Comparison of ENCODE assay signal across 10 mouse cellular contexts in genomic region chr14:24273575-24273974, GRCm38 (mm10). TPM values are rescaled to one million over a fixed set of nuclear protein-coding genes. Genes with fewer than 3 reads are reported as not detected.
DNase-seq lines count a peak whose midpoint lies in the region; ATAC-seq and TF ChIP-seq lines count a peak whose summit lies in the region.
"Had no signal": no experiment of that assay in that cellular context is flagged by ENCODE, and none has a peak within 500 bp of the region (broad histone marks: within the 10 kb centered on the region; RNA-seq: fewer than 3 reads in every experiment).

No protein-coding gene starts in this region.

- 0 out of 2 replicates have a peak, but pooled peaks cover 6% of the 10 kb centered on the region for H3K4me1 ChIP-seq in neural tube, embryonic 15.5 days
- H3K4me1 ChIP-seq in hindbrain, embryonic 11.5 days (replicated peaks; ENCODE audit: control insufficient read depth, insufficient read depth, low read length), result no peaks in the 10 kb centered on the region
- H3K4me1 ChIP-seq in lung, postnatal 0 days (ENCODE audit: insufficient read depth, low read depth, low read length), result no peaks in the 10 kb centered on the region
- H3K4me1 ChIP-seq: liver, embryonic 13.5 days had no signal

- H3K27ac ChIP-seq in neural tube, embryonic 15.5 days (replicated peaks), result no peak overlapping the region
- H3K27ac ChIP-seq in hindbrain, embryonic 11.5 days (ENCODE audit: low read depth, low read length), result no peak overlapping the region
- no peak overlapping the region for H3K27ac ChIP-seq in lung, postnatal 0 days (ENCODE audit: low read length)
- H3K27ac ChIP-seq: liver, embryonic 13.5 days had no signal

- H3K9me3 ChIP-seq in neural tube, embryonic 15.5 days (replicated peaks), result no peaks in the 10 kb centered on the region
- H3K9me3 ChIP-seq in hindbrain, embryonic 11.5 days (ENCODE audit: control insufficient read depth, low read length), result no peaks in the 10 kb centered on the region
- H3K9me3 ChIP-seq in lung, postnatal 0 days (ENCODE audit: low read length), result no peaks in the 10 kb centered on the region
- H3K9me3 ChIP-seq: liver, embryonic 13.5 days had no signal

- no peaks in the 10 kb centered on the region for H3K36me3 ChIP-seq in neural tube, embryonic 15.5 days
- H3K36me3 ChIP-seq in hindbrain, embryonic 11.5 days (ENCODE audit: control insufficient read depth, insufficient read depth, low read length), result no peaks in the 10 kb centered on the region
- no peaks in the 10 kb centered on the region for H3K36me3 ChIP-seq in lung, postnatal 0 days (ENCODE audit: insufficient read depth, low read length)
- H3K36me3 ChIP-seq: liver, embryonic 13.5 days had no signal

- DNase-seq in cerebellum, adult 9-11 months, result no peak
- DNase-seq in neural tube, embryonic 10.5 days (ENCODE audit: extremely low spot score, low spot score), result peak; percentile 27
- peak; percentile 50 for DNase-seq in hindbrain, embryonic 11.5 days (ENCODE audit: low spot score)
- DNase-seq in lung, postnatal 0 days (ENCODE audit: low spot score), result peak; percentile 72
- DNase-seq in yolk sac, embryonic 10.5 days (ENCODE audit: low spot score), result no peak
- no peak for DNase-seq in spleen, postnatal 4 days (ENCODE audit: low spot score in 2 of 2)
- DNase-seq: liver, embryonic 13.5 days had no signal

- WGBS in neural tube, embryonic 15.5 days, result 51% methylated on average over 2 of the region's 2 CpGs
- 53% methylated on average over 2 of the region's 2 CpGs for WGBS in hindbrain, embryonic 11.5 days
- WGBS in lung, postnatal 0 days, result 38% methylated on average over 2 of the region's 2 CpGs

- TF ChIP-seq EP300 in lung, postnatal 0 days (IDR thresholded peaks at IDR 0.05), result no peak

- no peak overlapping the region for H3K4me3 ChIP-seq in neural tube, embryonic 15.5 days (replicated peaks)
- no peak overlapping the region for H3K4me3 ChIP-seq in hindbrain, embryonic 11.5 days (ENCODE audit: low read depth, low read length)
- no peak overlapping the region for H3K4me3 ChIP-seq in lung, postnatal 0 days (ENCODE audit: low read depth, low read length)
- H3K4me3 ChIP-seq: erythroblast, embryonic 14.5 days; liver, embryonic 13.5 days had no signal

- H3K4me2 ChIP-seq in neural tube, embryonic 15.5 days, result no peak overlapping the region
- H3K4me2 ChIP-seq in hindbrain, embryonic 11.5 days (replicated peaks; ENCODE audit: low read depth, low read length), result no peak overlapping the region
- no peak overlapping the region for H3K4me2 ChIP-seq in lung, postnatal 0 days (replicated peaks; ENCODE audit: low read depth, low read length)
- H3K4me2 ChIP-seq: liver, embryonic 13.5 days had no signal

- peak; percentile 81 for TF ChIP-seq CTCF in lung, postnatal 0 days (IDR thresholded peaks at IDR 0.05)

- 0 out of 2 replicates have a peak, but pooled peaks have one; percentile 26 for ATAC-seq in cerebellum, adult (ENCODE audit: insufficient number of reproducible peaks, low FRiP score, low TSS enrichment)
- no peak; the same call in 1 of the 2 replicates for ATAC-seq in neural tube, embryonic 15.5 days (ENCODE audit: low FRiP score)
- ATAC-seq in hindbrain, embryonic 11.5 days (ENCODE audit: low FRiP score), result no peak
- peak; percentile 33 for ATAC-seq in lung, postnatal 0 days

- no peak overlapping the region for H3K9ac ChIP-seq in neural tube, embryonic 15.5 days (replicated peaks)
- no peak overlapping the region for H3K9ac ChIP-seq in hindbrain, embryonic 11.5 days (ENCODE audit: low read depth, low read length)
- no peak overlapping the region for H3K9ac ChIP-seq in lung, postnatal 0 days (replicated peaks; ENCODE audit: low read depth)
- H3K9ac ChIP-seq: liver, embryonic 13.5 days had no signal

- no peaks in the 10 kb centered on the region; the same call in 1 of the 2 replicates for H3K27me3 ChIP-seq in neural tube, embryonic 15.5 days (replicated peaks)
- H3K27me3 ChIP-seq in hindbrain, embryonic 11.5 days (ENCODE audit: control insufficient read depth, insufficient read depth, low read length), result no peaks in the 10 kb centered on the region
- no peaks in the 10 kb centered on the region for H3K27me3 ChIP-seq in lung, postnatal 0 days (replicated peaks; ENCODE audit: insufficient read depth, low read length)

RNA-seq across cellular contexts. Expression of gene E330034G19Rik, which starts 19.4 kb away (rescaled TPM):
- polyA plus RNA-seq in neural tube, embryonic 15.5 days (2015; fragmentation: Nextera tagmentation; extraction: Ambion mirVana), result not detected in 2 replicates
- not detected in 2 replicates for polyA plus RNA-seq in hindbrain, embryonic 11.5 days (2014; fragmentation: Nextera tagmentation; extraction: Ambion mirVana)
- polyA plus RNA-seq in lung, postnatal 0 days (2015; fragmentation: Nextera tagmentation; extraction: Ambion mirVana), result not detected in 2 replicates
- polyA plus RNA-seq: erythroblast, embryonic 14.5 days; liver, embryonic 13.5 days had no signal

RNA-seq across cellular contexts. Expression of gene Dlg5, which starts 27.9 kb away (rescaled TPM):
- 17.5 and 19.9 TPM in 2 replicates for polyA plus RNA-seq in neural tube, embryonic 15.5 days (2015; fragmentation: Nextera tagmentation; extraction: Ambion mirVana)
- 20.8 and 26.9 TPM in 2 replicates for polyA plus RNA-seq in hindbrain, embryonic 11.5 days (2014; fragmentation: Nextera tagmentation; extraction: Ambion mirVana)
- polyA plus RNA-seq in lung, postnatal 0 days (2015; fragmentation: Nextera tagmentation; extraction: Ambion mirVana), result 5.7 and 6.0 TPM in 2 replicates

Comparison
In these comparisons a context has a peak if more than half of its experiments do, and no peak if none do; other contexts are left out.
1. ATAC-seq: peak in cerebellum, adult (single experiment) and lung, postnatal 0 days (single experiment); none in neural tube, embryonic 15.5 days (single experiment) and hindbrain, embryonic 11.5 days (single experiment).
2. DNase-seq: peak in neural tube, embryonic 10.5 days (single experiment), hindbrain, embryonic 11.5 days (single experiment) and lung, postnatal 0 days (single experiment); none in cerebellum, adult 9-11 months (single experiment), yolk sac, embryonic 10.5 days (single experiment) and spleen, postnatal 4 days (0 of 2).